Mouse (Mus musculus) hematopoietic stem cell, adult 5-6 weeks (primary cell): Measurements from ENCODE around the gene Zfp607b. TPM values are rescaled to one million over a fixed set of nuclear protein-coding genes. Genes with fewer than 3 reads are reported as not detected.
A peak's percentile ranks its signal among the peaks of the same experiment; 100 is the strongest.

Experiments
- ATAC-seq, 2 experiments: fragments of 125-278 bp in 1 of 2; replicated peaks in 1 of 2; 2 replicates each; pipeline ENCODE4 v1.8.0; 2016 to 2017; ENCODE audit warnings: inconsistent platforms in 2 of 2, mild to moderate bottlenecking in 2 of 2, moderate number of reproducible peaks in 2 of 2, low read depth in 1 of 2, moderate TSS enrichment in 1 of 2; ENCODE audit not compliant: low FRiP score in 2 of 2, poor library complexity in 2 of 2, severe bottlenecking in 2 of 2, insufficient read depth in 1 of 2, low TSS enrichment in 1 of 2
- total RNA-seq: library from RNA; stranded (forward); fragments of 172-1452, 232-1000 nt; gene quantifications from 2 replicates; pipeline ENCODE4 v1.2.3, GENCODE M21; 2017

Zfp607b gene
- total RNA-seq, result 1.4 and 1.5 TPM in 2 replicates

DNA sequence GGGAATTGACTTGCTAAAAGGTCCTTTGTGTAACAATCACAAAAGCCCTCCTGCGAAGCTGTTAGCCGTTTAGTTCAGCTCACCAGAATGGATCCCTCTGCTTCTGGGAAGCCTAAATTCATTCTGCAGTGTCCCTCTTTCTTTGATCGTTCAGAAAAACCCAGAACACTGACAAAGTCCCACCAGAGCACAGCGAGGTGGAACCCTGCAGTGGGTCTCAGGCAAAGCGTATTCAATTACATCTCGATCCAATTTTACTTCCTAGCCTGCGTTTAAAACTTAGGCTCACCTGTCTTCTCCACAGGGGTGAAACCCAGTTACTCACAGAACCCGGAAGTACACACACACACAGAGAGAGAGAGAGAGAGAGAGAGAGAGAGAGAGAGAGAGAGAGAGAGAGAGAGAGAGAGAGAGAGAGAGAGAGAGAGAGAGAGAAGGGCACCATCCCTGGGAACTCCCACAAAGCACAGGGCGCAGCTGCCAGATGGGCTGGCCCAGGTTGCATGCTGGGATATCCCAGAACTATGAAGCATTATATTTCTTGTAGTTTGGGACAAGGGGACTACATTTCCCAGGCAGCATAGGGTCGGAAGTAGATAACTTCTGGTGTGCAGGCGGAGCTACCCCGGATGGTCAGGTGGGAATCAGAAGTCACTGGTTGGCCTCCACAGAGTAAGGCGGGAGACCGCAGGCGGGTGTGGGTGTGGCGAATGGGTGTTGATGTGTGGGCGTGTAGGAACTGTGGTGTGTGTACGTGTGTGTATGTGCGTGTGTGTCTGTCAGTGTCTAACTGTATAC lies at the start of gene Zfp607b:
Zfp607b (plus strand) TSS at position 526 of the 798 bp plus-strand sequence.
- ATAC-seq, result peak; percentile 98 to 99

- ATAC-seq, result no peak
These were observed 44.7 kb upstream of the Zfp607b start for GRCm38 (mm10) chr7:27644471-27644870.

- ATAC-seq, result no peak
These were observed 42.6 kb upstream of the Zfp607b start for GRCm38 (mm10) chr7:27646516-27646915.

GRCm38 (mm10) chr7:27647281-27648002 lies 41.7 kb upstream of the Zfp607b start:
- no peak for ATAC-seq

DNA sequence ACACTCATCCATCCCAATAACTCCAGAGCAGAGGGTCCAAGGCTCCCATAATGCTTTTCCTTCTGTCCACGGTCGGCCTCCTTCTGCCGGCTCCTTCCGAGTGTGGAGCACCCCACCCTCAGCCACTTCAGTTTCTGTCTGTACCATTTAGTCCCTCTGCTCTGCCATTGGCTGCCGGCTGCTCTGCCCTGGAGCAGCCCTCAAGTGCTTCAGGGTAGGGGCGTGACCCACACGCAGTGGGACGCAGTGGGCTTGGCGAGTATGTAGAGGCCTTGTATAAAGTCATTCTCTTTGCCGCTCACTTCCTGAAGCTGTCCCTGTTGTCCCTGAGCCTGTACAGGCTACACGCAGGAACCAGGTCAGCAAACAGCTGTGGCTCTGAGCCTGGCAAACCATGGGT lies 39.4 kb upstream of the Zfp607b start:
- ATAC-seq, result no peak

GRCm38 (mm10) chr7:27650949-27651348 lies 38.2 kb upstream of the Zfp607b start:
- peak; percentile 59; a peak in 3 of 4 replicates for ATAC-seq

DNA sequence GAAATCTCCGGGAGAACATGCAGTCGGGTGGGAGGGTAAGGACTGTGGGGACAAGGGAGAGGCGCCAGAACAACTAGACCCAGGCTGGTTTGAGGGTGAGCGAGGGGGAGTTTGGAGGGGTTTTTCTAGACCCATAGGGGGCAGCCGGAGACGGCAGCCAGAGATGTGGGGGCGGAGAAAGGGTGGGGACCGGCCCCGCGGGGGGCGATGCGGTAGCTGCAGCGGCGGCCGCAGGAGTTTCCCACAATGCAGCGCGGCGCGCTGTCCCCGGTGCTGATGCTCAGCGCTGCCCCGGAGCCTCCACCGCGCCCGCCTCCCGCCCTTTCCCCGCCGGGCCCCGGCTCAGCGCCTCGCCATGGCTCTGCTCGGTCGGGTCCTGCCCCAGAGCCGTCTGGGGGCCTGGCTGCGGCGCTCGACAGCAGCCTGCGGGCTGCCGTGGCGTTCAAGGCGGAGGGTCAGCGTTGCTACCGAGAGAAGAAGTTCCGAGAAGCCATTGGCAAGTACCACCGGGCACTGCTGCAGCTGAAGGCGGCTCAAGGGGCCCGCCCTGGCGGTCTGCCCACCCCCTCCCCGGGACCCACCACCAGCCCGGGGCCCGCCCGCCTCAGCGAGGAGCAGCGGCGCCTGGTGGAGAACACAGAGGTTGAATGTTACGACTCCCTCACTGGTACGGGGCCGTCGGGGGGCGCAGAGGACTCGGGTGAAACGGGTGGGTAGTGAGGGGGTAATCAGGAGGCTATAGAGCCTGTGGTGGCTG lies 35.3 kb upstream of the Zfp607b start, which contains the start of gene Ttc9b:
Ttc9b (plus strand) TSS at position 235 of the 757 bp plus-strand sequence.
- ATAC-seq, result peak in 1 of 2 experiments; percentile 41; a peak in 1 of 4 replicates

GRCm38 (mm10) chr7:27654607-27655276 lies 34.4 kb upstream of the Zfp607b start:
- ATAC-seq, result no peak

DNA sequence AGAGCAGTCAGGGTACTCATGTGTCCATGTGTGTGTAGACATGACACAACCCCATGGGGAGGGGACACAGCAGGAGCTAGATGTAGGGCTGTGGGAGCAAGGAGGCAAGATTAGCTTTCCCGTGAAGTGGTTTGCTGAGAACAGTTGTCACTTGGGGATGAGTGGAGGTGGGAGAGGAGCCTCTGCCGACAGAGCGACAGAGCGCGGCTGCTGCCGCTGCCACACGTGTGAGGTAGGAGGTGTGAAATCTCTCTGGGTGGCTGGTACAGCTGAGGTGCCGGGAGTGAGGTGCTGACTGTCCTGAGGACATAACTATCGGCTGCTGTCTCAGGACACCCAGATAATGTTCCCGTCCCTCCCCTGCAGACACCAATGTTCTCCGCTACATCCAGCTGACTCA lies 33.6 kb upstream of the Zfp607b start:
- no peak for ATAC-seq

DNA sequence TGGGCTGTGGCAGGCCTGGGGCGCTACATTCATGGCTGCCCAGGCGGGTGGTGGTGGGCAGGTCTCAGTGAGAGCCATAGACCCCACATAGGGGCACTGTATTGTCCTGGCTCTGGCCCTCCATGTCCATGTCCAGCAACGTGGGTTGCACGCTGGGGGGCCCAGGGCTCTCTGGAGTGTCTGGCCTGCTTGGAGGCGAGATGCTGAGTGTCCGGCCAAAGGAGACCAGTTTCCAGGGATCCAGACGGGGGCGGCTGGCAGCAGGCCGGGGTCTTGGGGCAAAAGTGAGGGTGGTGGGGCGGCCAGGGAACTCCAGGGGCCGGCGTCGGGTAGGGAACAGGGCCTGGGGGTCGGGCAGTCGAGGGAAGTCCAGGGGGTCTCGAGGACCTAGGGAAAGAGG lies 32.5 kb upstream of the Zfp607b start:
- ATAC-seq, result no peak

GRCm38 (mm10) chr7:27657824-27658395 lies 31.2 kb upstream of the Zfp607b start:
- ATAC-seq, result no peak

DNA sequence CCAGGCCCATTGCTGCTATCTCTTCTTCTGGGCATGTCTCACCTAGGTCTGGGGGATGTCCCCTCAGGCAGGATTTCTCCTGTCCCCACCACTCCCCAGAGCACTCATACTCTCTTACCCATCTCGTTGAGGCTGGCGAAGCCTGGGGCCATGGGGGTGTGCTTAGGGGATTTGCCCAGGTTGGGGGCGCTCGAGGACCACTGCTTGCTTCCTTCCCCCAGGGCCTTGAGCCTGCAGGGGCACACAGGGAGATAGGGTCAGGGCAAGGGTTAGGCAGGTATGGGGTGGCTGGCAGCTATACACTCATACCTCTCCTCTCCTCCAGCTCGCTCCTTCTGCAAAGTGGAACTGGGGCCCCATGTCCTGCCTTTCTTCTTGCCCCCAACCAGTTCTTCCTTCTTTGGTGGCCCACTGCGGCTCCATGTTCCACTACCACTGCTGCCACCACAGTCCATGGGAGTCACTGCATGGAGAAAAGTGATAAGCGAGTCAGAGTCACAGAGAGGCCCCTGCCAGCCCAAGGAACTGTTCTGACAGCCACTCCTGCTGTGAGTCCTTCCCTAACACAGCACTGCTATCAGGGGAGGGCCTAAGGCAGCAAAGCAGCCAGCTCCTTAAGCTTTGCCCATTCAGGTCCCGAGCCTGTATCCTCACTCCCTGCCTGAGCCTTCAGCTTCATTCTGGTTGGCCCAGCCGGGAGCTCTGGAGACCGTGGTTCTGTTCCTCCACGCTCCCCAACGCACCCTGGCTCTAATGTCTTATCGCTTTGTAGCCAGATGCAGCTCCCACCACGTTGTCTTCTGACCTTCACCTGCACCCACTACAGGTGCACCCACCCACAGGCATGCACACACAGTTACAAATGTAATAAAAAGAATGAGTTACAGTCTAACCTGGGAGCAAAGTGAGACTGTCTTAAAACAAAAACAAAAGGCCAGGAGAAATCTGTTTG lies 30.2 kb upstream of the Zfp607b start:
- ATAC-seq, result no peak

DNA sequence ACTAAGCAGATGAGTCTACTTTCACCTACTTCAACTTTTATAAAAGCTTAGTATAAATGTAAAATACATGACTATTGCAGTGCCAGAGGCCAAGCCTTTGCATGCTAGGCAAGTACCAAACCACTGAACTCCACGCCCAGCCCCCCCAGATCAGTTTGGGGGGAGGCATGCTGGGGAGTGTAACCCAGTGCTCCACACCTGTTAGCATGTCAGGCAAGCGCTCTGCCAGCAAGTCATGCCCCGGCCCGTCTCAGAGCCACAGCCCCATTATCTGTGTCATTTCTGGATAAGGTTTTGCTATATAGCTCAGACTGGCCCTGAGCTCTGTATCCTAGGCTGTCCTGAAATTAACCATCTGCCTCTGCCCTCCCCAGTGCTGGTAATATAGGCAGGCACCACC lies 27.1 kb upstream of the Zfp607b start:
- no peak for ATAC-seq

GRCm38 (mm10) chr7:27673064-27673574 lies 16.0 kb upstream of the Zfp607b start:
- no peak for ATAC-seq

DNA sequence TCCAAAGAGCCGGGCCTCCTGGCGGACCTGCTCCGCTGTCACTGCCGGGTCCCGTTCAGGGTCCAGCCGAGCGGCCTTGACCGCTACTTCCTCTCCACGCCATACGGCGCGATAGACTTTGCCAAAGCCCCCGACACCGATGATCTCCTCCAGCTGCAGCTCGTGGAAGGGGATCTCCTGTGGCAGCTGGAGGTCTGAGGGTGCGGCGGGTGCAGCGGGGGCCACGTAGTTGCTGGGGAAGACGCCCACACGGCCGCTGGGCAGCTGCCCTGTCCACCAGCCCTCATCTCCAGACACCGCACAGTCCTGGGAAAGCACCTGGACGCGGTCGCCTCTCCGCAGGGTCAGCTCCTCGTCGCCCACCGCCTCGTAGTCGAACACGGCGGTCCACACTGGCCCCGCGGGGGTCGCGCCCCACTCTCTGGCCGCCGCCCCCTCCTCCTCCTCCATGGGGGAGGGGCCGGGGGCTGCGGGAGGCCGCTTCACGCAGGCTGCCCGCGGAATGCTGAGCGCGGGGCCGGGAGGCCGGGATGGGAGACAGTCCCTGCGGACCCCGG lies 15.5 kb upstream of the Zfp607b start:
- ATAC-seq, result peak in 1 of 2 experiments; percentile 16; a peak in 1 of 4 replicates

DNA sequence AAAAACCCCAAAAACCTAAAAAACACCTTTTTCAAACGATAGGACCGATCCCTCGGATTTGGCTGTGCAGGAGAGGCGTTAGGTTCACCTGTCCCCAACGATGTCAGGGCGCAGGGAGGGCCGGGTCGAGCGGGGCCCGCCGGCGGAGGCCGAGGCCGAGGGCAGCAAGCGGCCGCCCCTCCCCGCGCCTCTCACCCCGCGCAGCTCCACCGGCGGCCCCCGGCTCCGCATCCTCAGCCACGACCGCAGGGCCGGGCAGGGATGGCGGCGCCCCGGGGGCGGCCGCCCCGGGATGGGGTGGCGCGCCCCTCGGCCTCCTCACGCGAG lies 15.0 kb upstream of the Zfp607b start:
- 0 out of 4 replicates have a peak, but pooled peaks of 1 of the 2 experiments have one; percentile 1 for ATAC-seq
